Mouse (Mus musculus) cerebellum, adult 18-20 months (tissue): ENCODE data around the gene Ubb.
"Not testable (repeated sequence)": the region's sequence is repeated elsewhere in the genome, so short reads cannot be mapped to it uniquely, and the experiment has no call there.

Experiments used
- DNase-seq, 2 experiments: peaks; one replicate each; pipeline ENCODE4 v3.0.0; 2021

Gene Ubb

DNA sequence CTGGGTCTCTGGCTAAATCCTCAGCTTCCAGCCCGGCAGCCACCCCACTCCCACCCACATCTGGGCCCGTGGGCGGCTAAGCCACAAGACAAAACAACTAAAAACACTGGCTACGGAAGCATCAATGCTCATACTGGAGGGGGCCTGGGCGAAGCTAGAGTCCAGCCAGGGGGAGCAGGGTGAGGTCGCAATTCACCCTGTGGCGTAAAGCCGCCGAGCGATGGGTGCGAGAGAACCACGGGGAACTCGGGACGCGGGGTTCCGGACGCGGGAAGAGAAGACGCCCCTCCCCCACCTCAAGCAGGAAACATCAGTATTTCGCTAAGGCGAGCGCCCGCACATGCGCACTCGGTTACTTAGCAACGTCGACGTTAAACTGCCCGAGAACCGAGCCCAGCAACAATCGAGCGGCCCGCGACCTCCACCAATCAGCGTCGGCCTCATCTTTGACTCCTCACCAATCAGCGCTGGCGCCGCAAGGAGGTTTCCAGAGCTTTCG is at the start of gene Ubb:
Gene Ubb (plus strand): TSS at position 445 of the 499 bp plus-strand sequence.
- peak; percentile 99 for DNase-seq

DNA sequence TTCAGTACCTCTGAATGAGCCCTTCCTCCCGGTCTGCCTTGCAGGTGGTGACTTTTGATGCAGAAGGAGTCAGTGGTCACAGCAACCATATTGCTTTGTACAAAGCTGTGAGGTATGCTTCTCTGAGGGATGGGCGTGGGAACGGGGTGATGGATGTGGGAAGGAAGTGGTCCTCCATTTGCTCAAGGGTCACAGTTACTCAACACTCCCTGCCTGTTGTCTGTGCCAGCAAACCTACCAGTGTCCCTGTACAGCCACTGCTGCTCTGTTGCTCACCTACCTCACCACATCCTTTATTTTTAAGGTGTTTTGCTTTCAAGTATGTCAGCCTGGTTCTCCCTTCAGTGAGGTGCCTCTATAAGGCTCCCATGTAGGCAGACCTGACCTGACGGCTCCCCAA is 43.3 kb upstream of the Ubb start:
- no peak for DNase-seq

DNA sequence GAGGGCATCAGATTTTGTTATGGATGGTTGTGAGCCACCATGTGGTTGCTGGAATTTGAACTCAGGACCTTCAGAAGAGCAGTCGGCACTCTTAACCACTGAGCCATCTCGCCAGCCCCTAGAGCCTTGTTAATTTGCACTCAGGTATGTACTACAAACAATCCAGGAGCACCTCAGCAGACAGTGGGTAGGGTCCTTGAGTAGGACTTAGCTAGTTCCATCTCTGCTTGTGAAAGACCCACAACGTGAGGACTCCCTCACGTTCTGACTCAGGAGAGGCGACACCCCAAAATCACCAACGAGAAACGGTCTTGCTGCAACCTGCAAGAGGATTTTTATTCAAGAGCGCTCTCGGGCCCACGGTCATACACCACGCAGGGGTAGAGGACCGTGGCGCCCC is 42.6 kb upstream of the Ubb start:
- DNase-seq = not testable (repeated sequence)

DNA sequence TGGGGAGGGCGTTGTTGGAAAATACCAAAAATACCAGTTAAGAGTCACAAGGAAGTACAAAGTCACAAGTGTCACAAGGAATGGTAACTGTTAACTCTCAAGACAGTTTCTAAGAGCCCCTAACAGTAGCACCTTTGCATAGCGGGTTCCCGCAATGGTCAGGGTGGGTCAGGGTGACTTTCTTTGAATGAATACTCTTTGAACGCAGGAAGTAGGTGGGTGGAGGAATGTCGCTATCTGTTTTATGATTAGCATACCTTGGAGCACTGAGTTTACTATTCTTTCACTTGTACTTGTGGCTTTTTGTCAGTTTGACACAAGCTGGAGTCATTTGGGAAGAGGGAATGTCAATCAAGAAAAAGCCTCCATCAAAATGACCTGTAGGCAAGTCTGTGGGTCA is 42.2 kb upstream of the Ubb start:
- not testable (repeated sequence) for DNase-seq

DNA sequence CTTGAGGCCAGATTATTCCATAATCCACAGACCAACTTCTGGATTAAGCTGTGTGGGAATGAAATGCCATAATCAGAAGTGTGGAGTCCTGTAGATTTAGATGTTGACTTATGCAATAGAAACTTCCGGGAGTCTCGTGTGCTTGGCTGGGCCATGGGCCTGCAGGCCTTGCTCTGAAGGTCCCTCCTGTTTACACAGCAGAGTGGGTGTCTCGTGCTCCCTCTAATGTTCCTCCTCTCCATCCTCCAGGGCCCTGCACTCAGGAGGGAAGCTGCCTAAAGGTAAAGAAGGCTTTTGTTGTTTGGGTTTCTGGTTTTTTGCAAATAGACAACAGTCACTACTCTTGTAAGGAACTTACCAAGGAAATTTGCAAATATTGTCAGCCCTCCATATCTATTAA is 41.4 kb upstream of the Ubb start:
- DNase-seq = no peak

DNA sequence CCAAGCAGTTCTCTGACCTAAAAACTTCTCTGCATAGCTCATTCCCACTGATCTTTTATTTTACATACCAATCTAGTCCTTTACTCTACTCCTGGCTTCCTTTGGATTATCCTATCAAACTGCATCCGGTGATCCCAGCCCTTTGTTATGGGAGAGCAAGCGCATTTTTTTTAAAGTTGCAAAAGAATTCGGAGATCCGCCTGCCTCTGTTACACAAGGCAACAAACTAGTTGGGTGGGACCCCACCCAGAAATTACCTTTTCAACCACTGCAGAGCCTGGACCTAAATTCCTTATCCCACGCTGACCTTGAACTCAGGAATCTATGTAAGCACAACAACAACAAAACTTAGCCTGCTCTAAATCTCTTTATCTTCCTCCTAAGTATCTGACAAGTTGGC is 40.0 kb upstream of the Ubb start:
- no peak for DNase-seq

DNA sequence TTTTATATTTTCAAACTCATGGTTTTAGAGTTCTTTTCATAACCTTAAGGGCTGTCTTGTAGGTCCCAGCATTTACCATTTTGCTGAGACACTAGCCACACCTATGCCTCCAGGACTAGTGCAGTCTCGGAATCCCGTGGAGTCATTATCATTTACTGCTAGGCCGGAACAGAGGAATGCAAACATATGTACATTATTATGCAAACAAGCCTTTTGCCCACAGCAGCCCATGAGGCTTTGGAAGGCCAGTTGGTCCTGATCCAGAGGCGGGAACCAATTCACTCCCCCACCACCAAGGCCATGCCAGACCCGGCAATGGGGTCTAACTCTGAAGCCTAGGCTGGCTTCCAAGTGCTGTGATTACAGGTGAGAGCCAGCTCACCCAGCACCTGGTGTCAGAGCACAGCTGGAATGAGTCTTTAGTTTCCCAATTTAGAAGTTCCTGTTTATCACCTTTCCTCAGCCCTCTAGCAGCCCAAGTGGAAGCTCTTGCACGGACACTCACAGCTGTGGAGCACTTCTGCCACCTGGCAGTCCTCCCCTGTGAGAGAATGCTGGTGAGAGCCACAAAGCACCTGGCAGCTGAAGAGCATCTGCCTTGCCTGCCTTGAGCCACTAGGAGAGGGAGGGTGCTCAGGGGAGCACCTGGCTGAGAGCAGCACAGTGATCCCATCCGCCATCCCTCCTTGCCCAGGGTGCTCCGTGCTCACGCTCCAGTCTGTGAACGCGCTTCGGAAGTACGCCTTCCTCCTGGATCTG is 39.3 kb upstream of the Ubb start:
- DNase-seq = no peak

DNA sequence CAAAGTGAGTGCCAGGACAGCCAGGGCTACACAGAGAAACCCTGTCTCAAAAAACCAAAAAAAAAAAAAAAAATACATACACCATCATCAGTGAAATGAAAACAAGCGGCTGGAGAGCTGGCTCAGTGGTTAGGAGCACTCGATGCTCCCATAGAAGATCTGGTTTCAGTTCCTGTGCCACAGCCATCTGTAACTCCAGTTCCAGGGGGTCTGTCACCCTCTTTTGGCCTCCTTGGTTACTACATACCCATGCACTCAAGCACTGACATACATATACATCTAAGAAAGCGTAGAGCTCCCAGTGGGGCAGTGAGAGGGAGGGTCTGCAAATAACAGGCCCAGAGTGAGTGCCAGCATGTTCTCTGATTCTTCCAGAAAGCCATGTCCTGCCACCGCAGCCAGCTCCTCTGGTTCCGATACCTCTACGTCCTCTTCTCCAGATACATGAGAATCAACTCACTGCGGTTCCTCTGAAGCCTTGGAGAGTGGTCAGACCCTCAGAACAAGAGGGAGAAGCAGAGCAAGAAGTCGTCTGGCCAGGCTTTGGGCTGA is 38.4 kb upstream of the Ubb start:
- DNase-seq = no peak

DNA sequence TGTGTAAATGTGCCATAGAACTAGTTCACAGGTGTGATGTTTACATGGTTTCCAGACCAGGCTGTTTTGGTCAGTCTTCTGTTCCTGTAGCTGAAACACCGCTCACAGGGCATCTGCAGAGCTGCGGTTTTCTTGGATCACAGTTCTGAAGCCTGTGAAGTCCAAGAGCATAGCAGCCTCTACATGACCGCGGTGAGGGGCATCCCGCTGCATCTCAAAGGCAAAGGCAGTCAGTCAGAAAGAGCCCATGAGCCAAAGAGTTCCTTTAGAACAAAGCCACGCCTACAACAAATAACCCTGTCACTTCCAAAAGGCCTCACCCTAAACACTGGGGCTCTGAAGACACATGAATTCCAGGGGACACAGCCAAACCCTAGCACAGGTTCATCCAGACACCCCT is 37.7 kb upstream of the Ubb start:
- DNase-seq = no peak

DNA sequence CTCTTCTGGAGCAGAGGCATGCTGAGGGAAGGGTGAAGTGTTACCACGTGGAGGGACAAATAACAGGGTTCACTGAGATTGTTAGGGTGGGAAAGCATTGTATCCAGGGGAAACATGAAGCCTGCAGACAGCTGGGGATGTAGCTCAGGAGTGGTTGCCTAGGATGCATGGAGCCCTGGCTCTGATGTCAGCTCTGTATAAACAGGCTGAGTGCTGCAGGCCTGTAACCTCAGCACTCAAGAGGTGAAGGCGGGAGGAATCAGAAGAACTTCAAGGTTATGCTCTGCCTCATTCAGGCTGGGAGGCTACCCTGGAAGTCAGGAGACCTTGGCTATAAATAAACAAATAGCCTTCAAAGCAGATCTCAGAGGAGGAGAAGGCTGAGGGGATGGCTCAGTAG is 32.0 kb upstream of the Ubb start:
- DNase-seq = no peak

DNA sequence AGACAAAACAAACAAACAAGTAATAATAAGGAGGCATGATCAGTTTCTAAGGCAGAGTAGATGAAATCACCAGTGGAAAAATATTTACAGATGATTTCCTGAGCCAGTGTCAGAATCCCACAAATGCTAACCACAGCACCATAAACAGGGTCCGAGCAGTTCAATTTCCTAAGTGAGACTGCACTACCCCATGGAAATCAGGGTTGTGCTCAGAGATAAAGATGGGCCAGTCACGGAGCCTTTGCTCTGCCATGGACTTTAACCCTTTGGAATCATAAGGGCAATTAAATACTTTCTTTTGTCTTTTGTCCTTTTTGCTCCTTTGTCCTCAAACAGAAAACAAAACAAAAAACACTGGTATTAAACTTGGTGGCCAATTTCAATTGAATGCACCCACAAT is 28.7 kb upstream of the Ubb start:
- DNase-seq = no peak

DNA sequence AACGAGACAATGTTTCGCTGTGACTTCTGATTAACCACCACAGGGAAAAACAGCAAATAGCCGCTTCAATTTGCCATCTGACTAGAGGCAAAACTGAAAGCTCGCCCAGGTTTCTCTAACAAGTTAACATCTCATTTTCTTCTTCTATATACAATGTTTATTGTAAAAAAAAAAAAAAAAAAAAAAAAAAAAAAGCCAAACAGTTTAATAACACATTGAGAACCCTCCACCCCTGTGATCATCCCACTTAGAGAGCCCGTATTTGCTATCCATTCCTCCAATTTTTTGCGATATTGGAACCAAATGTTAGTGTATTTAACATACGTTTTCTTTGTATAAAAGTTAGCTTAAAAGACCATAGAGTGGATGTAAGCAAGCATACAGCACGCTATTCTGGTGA is 13.9 kb upstream of the Ubb start:
- no peak for DNase-seq

DNA sequence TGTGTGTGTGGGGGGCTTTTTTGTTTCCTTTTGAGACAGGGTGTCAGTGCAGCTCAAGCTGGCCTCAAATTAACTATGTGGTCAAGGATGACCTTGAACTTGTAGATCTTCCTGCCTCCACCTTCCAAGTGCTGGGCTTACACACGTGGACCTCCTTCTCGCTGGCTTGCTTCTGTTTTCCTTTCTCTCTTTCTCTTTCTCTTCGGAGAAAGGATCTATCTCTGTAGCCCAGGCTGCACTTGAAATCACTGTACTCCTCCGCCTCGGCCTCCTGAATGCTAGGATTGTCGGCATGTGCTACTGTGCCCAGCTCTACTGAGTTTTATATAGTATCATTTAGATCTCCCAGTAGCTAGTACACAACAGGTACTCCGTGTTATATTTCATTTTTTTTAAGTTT is 13.4 kb upstream of the Ubb start:
- no peak for DNase-seq

DNA sequence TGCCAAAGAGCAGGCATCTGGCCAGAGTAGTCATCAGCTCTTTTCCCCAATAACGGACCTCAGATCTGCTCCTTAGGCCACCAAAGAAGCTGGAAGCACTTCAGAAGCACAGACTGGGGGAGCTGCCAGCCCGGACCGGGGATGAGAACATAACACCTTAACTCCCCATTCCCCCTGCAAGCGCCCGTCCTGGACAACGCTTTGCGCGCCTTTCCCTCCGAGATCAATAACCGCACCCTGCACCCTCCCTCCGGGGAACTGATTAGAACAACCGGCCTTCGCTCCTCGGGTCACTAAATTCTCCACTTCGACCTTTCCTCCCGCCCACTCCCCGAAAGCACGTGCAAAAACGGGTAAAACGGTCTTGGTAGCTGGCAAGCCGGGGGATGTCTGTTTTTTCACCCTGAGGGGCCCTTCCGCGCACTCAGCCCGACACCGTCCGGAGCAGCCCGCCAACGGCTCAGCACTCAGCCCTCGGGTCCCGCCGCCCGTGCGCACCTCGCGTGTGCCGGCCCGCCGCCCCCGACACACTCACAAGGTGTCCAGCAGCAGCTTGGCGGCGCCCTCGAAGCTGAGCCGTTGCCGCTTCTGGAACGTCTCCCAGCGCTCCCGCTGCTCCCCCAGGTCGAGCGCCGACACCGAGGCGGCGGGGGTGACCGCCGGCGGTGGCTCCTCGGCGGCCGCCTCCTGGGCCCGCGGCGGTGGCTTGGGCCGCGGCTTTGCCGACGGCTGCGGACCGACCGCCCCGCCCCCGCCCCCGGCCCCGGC is 12.5 kb upstream of the Ubb start:
- peak; percentile 58 to 72 for DNase-seq

DNA sequence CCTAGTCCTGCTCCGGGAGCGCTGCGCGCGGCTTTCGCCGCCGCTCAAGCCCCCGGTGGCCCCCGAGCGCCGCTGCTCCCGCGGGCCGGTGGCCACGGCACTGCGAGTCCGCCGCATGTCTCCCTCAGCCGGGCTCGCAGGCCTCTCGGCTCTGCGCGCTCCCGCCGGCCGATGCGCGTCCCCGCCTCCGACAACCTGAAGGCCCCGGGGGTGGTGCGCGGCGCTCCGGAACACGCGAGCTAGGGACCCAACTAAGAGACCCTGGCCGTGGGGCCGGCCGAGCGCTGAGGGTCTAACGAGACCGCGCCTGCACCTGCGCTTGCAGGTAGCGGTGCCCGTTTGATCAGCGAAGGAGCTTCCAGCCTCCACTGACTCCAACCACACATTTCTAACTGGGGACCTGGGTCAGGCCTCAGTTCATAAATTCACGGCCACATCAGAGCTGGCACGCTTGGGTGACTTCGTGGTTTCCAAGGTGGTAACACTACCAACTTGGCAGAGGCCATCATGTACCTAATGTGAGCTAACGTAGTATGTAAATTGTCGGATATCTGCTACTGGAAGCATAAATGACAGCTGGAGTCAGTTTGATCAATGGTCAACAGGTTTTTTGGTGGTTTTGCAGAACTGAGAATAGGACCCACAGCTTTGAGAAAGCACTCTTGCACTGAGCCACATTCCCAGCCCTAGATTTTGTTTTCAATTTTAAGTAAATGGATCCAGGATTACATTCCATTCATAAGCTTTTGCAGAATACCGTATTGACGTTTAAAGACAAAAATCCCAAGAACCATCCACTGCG is 11.7 kb upstream of the Ubb start, which contains the start of gene Cenpv:
Gene Cenpv (minus strand): TSS at position 173 of the 802 bp plus-strand sequence.
- DNase-seq = peak; percentile 84 to 93

DNA sequence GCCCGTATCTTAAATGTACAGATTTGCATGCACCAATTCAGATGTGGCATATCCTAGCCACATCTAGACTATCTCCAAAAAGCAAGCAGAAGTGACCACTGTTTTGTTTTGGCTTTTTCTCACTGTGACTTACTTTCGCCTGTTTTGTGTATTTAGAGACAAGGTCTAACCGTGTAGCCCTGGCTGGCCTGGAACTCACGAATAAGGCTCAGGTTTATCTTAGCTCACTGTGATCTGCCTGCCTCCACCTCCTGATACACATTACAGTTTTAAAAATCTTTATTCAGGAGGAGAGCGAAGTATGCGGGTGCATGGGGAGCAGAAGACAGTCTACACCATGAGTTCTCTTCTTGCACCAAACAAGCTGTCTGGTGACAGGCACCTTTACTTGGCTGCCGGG is 10.8 kb upstream of the Ubb start:
- DNase-seq = no peak

DNA sequence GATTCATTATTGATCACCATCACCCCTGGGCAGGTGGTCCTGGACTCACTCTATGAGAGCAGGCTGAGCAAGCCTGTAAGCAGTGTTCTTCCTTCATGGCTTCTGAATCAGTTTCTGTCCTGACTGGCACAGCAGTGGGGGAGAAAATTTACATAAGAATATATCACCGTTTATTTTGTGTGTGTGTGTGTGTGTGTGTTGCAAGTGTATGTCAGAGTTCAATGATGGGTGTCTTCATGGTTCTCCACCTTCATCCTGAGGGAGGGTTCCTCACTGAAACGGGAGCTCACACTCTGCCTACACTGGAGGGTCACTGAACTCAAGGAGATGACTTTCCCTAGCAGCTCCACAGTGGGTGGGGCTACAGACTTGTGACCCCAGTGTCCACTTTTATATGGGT is 10.0 kb upstream of the Ubb start:
- DNase-seq = no peak

DNA sequence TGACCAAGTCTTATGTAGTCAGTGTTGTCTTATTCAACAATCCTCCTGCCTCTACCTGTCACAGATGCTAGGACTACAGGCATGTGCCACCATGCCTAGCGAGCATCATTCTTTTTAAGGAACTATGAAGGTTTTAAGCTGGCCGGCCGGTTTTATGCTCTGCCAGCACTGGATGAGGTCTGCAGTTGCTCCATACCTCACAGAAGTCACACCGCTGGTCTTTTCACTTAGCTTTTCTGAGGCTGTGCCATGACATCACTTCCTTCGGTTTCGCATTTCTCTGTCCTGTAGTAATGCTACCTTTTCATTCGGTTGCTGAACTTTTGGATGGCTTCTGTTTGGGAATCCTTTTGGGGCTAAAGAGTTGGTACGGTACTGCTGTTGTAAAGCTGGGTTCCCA is 9.4 kb upstream of the Ubb start:
- no peak for DNase-seq

DNA sequence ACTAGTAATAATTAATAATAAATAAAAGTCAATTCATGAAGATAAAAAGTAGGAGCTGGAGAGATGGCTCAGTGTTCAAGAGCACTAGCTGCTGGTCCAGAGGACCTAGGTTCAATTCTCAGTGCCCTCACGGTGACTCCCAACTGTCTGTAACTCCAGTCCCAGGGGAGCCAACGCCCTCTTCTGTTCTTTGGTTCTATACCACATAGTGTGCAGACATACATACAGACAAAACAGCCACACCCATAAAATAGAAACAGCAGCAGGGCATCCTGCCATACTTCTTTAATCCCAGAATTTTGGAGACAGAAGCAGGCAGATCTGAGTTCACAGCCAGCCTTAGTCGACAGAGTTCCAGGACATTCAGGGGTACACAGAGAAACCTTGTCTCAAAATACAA is 7.0 kb upstream of the Ubb start:
- DNase-seq = no peak

DNA sequence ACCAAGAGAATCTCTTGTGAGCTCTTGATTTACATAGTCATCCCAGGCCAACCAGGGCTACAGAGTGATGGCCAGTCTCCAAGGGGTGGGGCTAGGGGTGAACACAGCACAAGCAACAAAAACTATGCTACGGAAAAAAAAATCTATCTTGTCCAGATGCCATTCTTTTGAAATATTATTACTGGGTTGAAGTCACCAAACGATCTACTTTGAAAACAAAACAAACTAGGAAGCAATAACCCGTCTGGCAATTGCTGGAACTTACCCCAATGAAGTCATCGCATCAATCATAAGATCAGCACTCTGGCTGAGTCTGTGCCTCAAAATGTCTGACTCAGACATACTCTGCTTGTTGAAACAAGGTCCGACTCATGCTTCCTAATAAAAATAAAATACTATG is 1.2 kb upstream of the Ubb start:
- DNase-seq = peak; percentile 70 to 77

DNA sequence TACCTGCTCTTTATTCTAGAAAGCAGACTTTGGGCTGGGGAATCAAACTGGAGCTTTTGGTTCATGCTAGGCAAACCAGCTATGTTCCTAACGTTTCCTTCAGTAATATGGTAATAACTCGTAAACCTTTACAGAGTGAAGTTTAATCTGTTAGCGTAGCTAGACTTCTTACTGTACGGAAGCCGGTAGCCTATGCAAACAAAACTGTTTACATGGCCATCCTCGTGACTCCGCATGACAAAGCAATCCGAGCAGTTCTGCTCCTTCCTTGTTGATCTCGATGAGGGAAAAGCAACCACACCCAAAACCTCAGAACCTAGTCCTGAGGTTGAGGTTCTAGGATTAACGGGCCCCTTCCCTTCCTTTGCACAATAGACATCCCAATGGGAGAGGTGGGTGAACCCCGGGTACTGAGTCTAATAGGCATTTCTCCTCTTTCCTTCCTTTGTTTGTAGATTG is 715 bp upstream of the Ubb start:
- peak; percentile 55 to 66 for DNase-seq

DNA sequence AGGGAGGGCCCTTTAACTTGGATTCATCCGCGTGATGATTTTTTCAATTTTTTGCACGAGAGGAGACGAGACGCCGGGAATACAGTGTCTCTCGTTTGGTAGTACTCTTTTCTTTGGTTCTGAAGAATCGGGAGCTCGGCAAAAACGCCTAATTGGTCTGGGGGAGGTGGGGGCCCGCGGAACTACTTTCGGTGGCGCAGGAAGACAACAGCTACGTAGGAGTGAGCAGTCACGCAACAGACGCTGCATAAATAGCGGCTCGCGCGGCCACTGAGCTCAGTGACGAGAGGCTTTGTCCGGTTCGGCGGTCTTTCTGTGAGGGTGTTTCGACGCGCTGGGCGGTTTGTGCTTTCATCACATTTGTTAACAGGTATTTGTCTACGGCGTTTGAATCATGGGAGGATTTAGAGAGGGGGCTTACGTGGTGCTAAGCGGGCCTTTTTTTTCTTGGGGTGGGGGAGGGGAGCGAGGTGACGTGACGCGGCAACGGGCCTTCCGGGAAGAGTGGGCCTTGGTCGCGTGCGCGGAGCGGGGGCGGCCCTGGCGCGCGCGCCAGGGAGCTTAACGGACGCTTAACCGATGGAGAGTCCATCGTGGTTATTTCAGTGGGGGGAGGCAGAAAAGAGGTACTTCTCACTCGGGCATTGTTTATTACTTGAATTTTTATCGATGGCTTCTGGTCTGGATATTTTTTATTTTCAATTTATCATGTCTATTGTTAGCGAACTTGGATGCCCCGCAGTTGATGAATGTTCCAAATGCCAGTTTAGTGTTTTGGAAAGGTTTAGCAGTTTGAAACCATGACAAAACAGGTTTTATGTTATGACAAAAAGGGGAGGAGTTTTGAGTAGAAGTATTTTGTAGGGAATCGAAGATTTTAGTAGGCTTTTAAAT is 502 bp downstream of the Ubb start:
- peak; percentile 83 to 92 for DNase-seq
